Mouse (Mus musculus) liver, embryonic 14.5 days (tissue): ENCODE results near the gene Plekha5.

Experiments
- CTCF ChIP-seq: IDR thresholded peaks from 2 replicates; pipeline ENCODE4 v1.5.1; 2016; ENCODE audit warnings: antibody characterized with exemption, low read depth, control low read depth
- EP300 ChIP-seq: IDR thresholded peaks from 2 replicates; pipeline ENCODE4 v1.6.1; 2016; ENCODE audit warnings: antibody characterized with exemption, low read depth

DNA sequence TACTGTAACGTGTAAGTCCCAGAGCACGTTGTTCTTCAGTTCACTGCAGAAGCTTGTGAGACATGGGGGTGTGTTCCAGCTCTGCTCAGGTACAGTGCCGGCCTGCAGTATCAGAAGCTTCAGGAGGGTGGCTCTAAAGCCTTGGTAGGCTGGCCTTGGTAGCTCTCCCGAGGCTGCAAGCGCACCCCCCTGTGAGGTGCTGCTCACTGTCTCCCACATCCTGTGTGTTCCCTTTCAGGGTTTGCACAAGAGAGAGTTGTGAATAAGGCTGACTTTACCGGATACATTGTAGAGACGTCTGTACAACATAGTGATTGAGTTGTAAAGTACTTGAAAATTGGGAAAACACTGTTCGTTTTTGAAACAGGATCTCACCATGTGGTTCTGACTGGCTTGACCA lies 122.2 kb downstream of the Plekha5 start:
- TF ChIP-seq CTCF, result no peak
- no peak for TF ChIP-seq EP300
